Mouse (Mus musculus) kidney, embryonic 16.5 days (tissue): ENCODE results near the gene Capn12. TPM values are rescaled to one million over a fixed set of nuclear protein-coding genes. Genes with fewer than 3 reads are reported as not detected.
"Not testable (repeated sequence)": the region's sequence is repeated elsewhere in the genome, so short reads cannot be mapped to it uniquely, and the experiment has no call there.

Source experiments
- ATAC-seq: fragments of 200-750 bp; cut with Nextera tagmentation; 2 replicates; pipeline ENCODE4 v1.8.0; 2017; ENCODE audit warnings: moderate TSS enrichment; ENCODE audit not compliant: low FRiP score, low TSS enrichment
- H3K27ac ChIP-seq: fragments of 300-500 bp; sonication (generic); 2 replicates; pipeline ENCODE4 v1.5.1; 2014; ENCODE audit warnings: low read length
- H3K27me3 ChIP-seq: fragments of 300-500 bp; sonication (generic); 2 replicates; pipeline ENCODE4 v1.6.1; 2014; ENCODE audit warnings: low read length, control low read depth, mixed read lengths; ENCODE audit not compliant: insufficient read depth
- H3K36me3 ChIP-seq: fragments of 300-500 bp; sonication (generic); 2 replicates; pipeline ENCODE4 v1.6.1; 2014; ENCODE audit warnings: low read length, control low read depth, mixed read lengths; ENCODE audit not compliant: insufficient read depth
- H3K4me1 ChIP-seq: fragments of 300-500 bp; sonication (generic); 2 replicates; pipeline ENCODE4 v1.6.1; 2014; ENCODE audit warnings: low read length, control low read depth, mixed read lengths; ENCODE audit not compliant: insufficient read depth
- H3K4me2 ChIP-seq: fragments of 300-500 bp; sonication (generic); replicated peaks from 2 replicates; pipeline ENCODE4 v1.6.1; 2014; ENCODE audit warnings: low read depth, low read length
- H3K4me3 ChIP-seq: fragments of 300-500 bp; sonication (generic); 2 replicates; pipeline ENCODE4 v1.5.1; 2014; ENCODE audit warnings: mild to moderate bottlenecking, low read length
- H3K9ac ChIP-seq: fragments of 300-500 bp; sonication (generic); replicated peaks from 2 replicates; pipeline ENCODE4 v1.6.1; 2014; ENCODE audit warnings: low read length
- H3K9me3 ChIP-seq: fragments of 300-500 bp; sonication (generic); 2 replicates; pipeline ENCODE4 v1.6.1; 2016; ENCODE audit warnings: low read length, control low read depth
- WGBS: fragments of 180-500 bp; shearing (Covaris S2); extraction: QIAGEN DNeasy Blood & Tissue Kit; methylation state at CpG from one replicate; pipeline ENCODE4 v1.1.7; 2014; 5-methylcytosine and 5-hydroxymethylcytosine counted together
- polyA plus RNA-seq: library from polyadenylated mRNA; unstranded; fragments of >200 nt; fragmentation: Nextera tagmentation; extraction: Ambion mirVana; gene quantifications from 2 replicates; pipeline ENCODE4 v1.2.1, GENCODE M21; 2015

Gene Capn12
- polyA plus RNA-seq, 1 experiment from 2014 or later: 0.74 TPM

GRCm38 (mm10) chr7:28876099-28876498, 5.1 kb upstream of the Capn12 start:
- Histone ChIP-seq H3K9me3 (no peaks in the 10 kb centered on the region), H3K4me1 (peaks cover under 1% of the 10 kb centered on the region), H3K4me3 (no peak overlapping the region), H3K9ac (no peak overlapping the region), H3K36me3 (no peaks in the 10 kb centered on the region), H3K4me2 (no peak overlapping the region), H3K27ac (no peak overlapping the region), H3K27me3 (no peaks in the 10 kb centered on the region)
- ATAC-seq: no peak
- 65% methylated on average over 4 of the region's 4 CpGs for WGBS

DNA sequence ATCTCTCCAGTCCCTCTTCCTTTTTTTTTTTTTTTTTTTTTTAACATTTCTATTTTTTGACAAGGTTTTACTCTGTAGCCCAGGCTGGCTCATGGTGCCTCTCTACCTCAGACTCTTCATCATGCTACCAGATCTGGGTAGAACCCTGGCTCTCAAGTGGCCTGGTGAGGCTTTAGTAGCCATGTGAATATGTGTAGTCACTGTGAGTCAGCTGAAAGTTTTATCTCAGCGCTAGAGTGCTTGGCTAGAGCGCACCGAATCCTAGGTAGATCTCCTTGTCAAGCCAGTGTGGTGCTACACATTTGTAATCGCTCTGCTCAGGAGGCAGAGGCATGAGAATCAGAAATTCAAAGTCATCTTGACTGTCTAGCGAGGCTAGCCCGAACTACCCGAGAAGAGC, 4.1 kb upstream of the Capn12 start:
- no peak for ATAC-seq
- Histone ChIP-seq H3K4me3 (no peak overlapping the region), H3K4me2 (no peak overlapping the region), H3K27ac (no peak overlapping the region), H3K9me3 (no peaks in the 10 kb centered on the region), H3K36me3 (no peaks in the 10 kb centered on the region), H3K27me3 (no peaks in the 10 kb centered on the region), H3K4me1 (peaks cover 6% of the 10 kb centered on the region), H3K9ac (no peak overlapping the region)
- 87% methylated on average over 7 of the region's 7 CpGs for WGBS

DNA sequence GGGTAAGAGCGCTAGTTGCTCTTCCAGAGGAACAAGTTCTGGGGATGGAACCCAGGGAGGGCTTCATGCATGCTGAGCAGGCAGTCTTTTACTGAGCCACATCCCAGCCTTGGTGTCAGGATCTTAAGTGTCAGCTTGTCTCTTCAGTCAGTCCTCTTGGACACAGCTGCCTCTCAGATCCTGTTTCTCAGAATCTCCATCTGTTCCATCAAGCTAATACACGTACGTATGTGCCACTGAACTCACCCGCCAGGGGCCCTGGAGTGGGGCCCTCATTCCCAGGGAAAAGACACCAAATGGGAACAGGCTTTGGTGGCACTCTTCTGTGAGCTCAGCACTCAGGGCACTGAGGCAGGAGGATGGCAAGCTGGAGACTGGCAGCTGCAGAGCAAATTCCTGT, 3.4 kb upstream of the Capn12 start:
- Histone ChIP-seq H3K4me3 (no peak overlapping the region), H3K27me3 (no peaks in the 10 kb centered on the region), H3K4me1 (peaks cover 6% of the 10 kb centered on the region), H3K27ac (no peak overlapping the region), H3K9me3 (no peaks in the 10 kb centered on the region), H3K4me2 (no peak overlapping the region), H3K36me3 (no peaks in the 10 kb centered on the region), H3K9ac (no peak overlapping the region)
- WGBS: 51% methylated on average over 4 of the region's 4 CpGs
- no peak for ATAC-seq

GRCm38 (mm10) chr7:28879606-28880005, 1.6 kb upstream of the Capn12 start:
- Histone ChIP-seq H3K9me3 (no peaks in the 10 kb centered on the region), H3K4me3 (no peak overlapping the region), H3K27ac (no peak overlapping the region), H3K4me1 (peaks cover 6% of the 10 kb centered on the region), H3K27me3 (no peaks in the 10 kb centered on the region), H3K9ac (no peak overlapping the region), H3K36me3 (no peaks in the 10 kb centered on the region), H3K4me2 (no peak overlapping the region)
- ATAC-seq: no peak
- WGBS: 75% methylated on average over 7 of the region's 7 CpGs

GRCm38 (mm10) chr7:28880554-28880953, 668 bp upstream of the Capn12 start:
- WGBS: 72% methylated on average over 10 of the region's 10 CpGs
- Histone ChIP-seq H3K4me1 (peaks cover 6% of the 10 kb centered on the region), H3K4me2 (no peak overlapping the region), H3K4me3 (no peak overlapping the region), H3K36me3 (no peaks in the 10 kb centered on the region), H3K27ac (no peak overlapping the region), H3K27me3 (no peaks in the 10 kb centered on the region), H3K9me3 (no peaks in the 10 kb centered on the region), H3K9ac (no peak overlapping the region)
- no peak for ATAC-seq

GRCm38 (mm10) chr7:28883039-28883438, 1.8 kb downstream of the Capn12 start:
- ATAC-seq: no peak
- H3K27ac ChIP-seq: no peak overlapping the region
- no peak overlapping the region for H3K4me2 ChIP-seq
- H3K9ac ChIP-seq: no peak overlapping the region
- H3K36me3 ChIP-seq: no peaks in the 10 kb centered on the region
- no peak overlapping the region for H3K4me3 ChIP-seq
- 74% methylated on average over 11 of the region's 11 CpGs for WGBS
- peaks cover 10% of the 10 kb centered on the region for H3K27me3 ChIP-seq
- H3K9me3 ChIP-seq: no peaks in the 10 kb centered on the region
- peaks cover 6% of the 10 kb centered on the region for H3K4me1 ChIP-seq

GRCm38 (mm10) chr7:28883704-28884103, 2.5 kb downstream of the Capn12 start:
- not testable (repeated sequence) for H3K9ac ChIP-seq, H3K9me3 ChIP-seq, H3K4me3 ChIP-seq, H3K36me3 ChIP-seq, H3K4me2 ChIP-seq, H3K27ac ChIP-seq, ATAC-seq
- Histone ChIP-seq H3K27me3 (peaks cover 16% of the 10 kb centered on the region), H3K4me1 (peaks cover 12% of the 10 kb centered on the region)
- WGBS: 83% methylated on average over 3 of the region's 4 CpGs

DNA sequence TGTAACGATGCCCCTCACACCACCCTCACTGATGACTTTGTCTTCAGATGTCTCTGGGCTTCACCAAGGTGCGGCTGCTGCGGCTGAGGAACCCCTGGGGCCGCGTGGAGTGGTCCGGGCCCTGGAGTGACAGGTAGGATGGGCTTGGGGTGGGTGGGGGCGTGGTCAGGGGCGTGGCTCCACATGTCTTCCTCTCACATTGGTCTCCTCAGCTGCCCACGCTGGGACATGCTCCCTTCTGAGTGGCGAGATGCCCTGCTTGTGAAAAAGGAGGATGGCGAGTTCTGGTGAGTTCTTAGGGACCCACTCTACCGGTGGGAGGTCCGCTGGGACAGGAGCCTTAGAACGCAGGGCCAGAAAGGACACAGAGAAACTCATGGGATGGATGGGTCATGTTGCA, 5.3 kb downstream of the Capn12 start:
- Histone ChIP-seq H3K4me3 (no peak overlapping the region), H3K4me1 (peaks cover 11% of the 10 kb centered on the region), H3K36me3 (peaks cover 6% of the 10 kb centered on the region; the same call in 1 of the 2 replicates), H3K27me3 (peaks cover 29% of the 10 kb centered on the region), H3K4me2 (no peak overlapping the region), H3K9ac (no peak overlapping the region), H3K9me3 (no peaks in the 10 kb centered on the region), H3K27ac (no peak overlapping the region)
- WGBS: 25% methylated on average over 14 of the region's 14 CpGs
- peak; percentile 13; the same call in 1 of the 2 replicates for ATAC-seq

DNA sequence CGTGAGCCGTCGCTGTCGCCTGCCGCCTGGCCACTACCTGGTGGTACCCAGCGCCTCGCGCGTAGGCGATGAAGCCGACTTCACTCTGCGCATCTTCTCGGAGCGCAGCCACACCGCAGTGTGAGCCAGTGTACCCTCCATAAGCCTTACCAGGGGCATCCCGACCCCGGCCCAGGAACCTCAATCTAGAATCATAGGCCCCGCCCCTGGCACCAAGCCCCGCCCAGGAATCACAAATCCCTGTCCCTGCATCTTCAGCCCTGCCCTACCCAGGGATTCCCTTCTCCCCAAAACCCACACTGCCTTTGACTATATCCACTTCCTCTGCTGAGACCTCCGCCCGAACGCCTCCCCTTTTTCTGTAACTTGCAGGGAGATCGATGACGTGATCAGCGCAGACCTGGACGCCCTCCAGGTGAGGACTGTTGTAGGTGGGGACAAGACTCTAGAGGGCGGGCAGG, 7.5 kb downstream of the Capn12 start:
- Histone ChIP-seq H3K4me2 (peak overlapping the region; percentile 65), H3K4me1 (peaks cover 10% of the 10 kb centered on the region), H3K9me3 (no peaks in the 10 kb centered on the region), H3K27ac (no peak overlapping the region), H3K36me3 (peaks cover 25% of the 10 kb centered on the region), H3K9ac (peak overlapping the region; percentile 38), H3K27me3 (peaks cover 29% of the 10 kb centered on the region), H3K4me3 (peak overlapping the region; percentile 44)
- WGBS: 1% methylated on average over 27 of the region's 27 CpGs
- ATAC-seq: no peak

DNA sequence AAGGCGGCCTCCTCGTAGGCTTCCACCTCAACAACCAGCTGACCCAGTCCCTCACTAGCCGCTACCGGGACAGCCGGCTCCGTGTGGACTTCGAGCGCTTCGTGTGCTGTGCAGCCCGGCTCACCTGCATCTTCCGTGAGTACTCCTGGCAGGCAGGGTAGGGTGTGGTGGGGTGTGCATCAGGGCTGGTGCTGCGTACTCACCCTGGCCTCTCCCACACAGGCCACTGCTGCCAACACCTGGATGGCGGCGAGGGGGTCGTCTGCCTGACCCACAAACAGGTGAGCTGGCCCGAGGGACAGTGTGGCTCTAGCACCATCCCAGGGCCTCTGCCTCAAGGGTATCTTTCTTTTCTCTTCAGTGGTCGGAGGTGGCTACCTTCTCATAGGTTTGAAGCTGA, 11.4 kb downstream of the Capn12 start:
- Histone ChIP-seq H3K9me3 (no peaks in the 10 kb centered on the region), H3K4me2 (no peak overlapping the region), H3K27me3 (peaks cover 23% of the 10 kb centered on the region), H3K36me3 (peaks cover 63% of the 10 kb centered on the region), H3K27ac (no peak overlapping the region), H3K9ac (no peak overlapping the region), H3K4me1 (peaks cover 10% of the 10 kb centered on the region), H3K4me3 (no peak overlapping the region)
- WGBS: 94% methylated on average over 17 of the region's 17 CpGs
- no peak for ATAC-seq
